Mouse (Mus musculus) kidney, postnatal 0 days (tissue): ENCODE measurements at regions not wholly inside any gene's neighbourhood (a gene's known extent, or its start where the extent isn't known, plus 50 kb on each side); places are given as distances from the start of the nearest gene placed in this dataset.

ENCODE experiments used
- ATAC-seq: fragments of 200-750 bp; cut with Nextera tagmentation; replicated peaks from 2 replicates; pipeline ENCODE4 v1.8.0; 2017; ENCODE audit warnings: low read depth, moderate number of reproducible peaks, moderate TSS enrichment, moderate library complexity; ENCODE audit not compliant: low FRiP score
- DNase-seq: peaks from one replicate; pipeline ENCODE4 v3.0.0-alpha.2; 2016; ENCODE audit warnings: low spot score
- H3K27ac ChIP-seq: fragments of 300-500 bp; sonication (generic); 2 replicates; pipeline ENCODE4 v1.5.1; 2014; ENCODE audit warnings: mild to moderate bottlenecking
- H3K27me3 ChIP-seq: fragments of 300-500 bp; sonication (generic); 2 replicates; pipeline ENCODE4 v1.6.1; 2014; ENCODE audit warnings: low read length, mixed read lengths; ENCODE audit not compliant: insufficient read depth
- H3K36me3 ChIP-seq: fragments of 300-500 bp; sonication (generic); 2 replicates; pipeline ENCODE4 v1.6.1; 2014; ENCODE audit warnings: low read length, mixed read lengths; ENCODE audit not compliant: insufficient read depth
- H3K4me1 ChIP-seq: fragments of 300-500 bp; sonication (generic); replicated peaks from 2 replicates; pipeline ENCODE4 v1.6.1; 2014; ENCODE audit warnings: antibody characterized with exemption, low read length, mixed read lengths; ENCODE audit not compliant: insufficient read depth
- H3K4me2 ChIP-seq: fragments of 300-500 bp; sonication (generic); 2 replicates; pipeline ENCODE4 v1.6.1; 2014; ENCODE audit warnings: mild to moderate bottlenecking, low read length, moderate library complexity, mixed read lengths
- H3K4me3 ChIP-seq: fragments of 300-500 bp; sonication (generic); replicated peaks from 2 replicates; pipeline ENCODE4 v1.5.1; 2014; ENCODE audit warnings: low read depth, low read length
- H3K9ac ChIP-seq: fragments of 300-500 bp; sonication (generic); 2 replicates; pipeline ENCODE4 v1.6.1; 2014; ENCODE audit warnings: low read depth, low read length
- H3K9me3 ChIP-seq: fragments of 300-500 bp; sonication (generic); replicated peaks from 2 replicates; pipeline ENCODE4 v1.6.1; 2016; ENCODE audit warnings: low read length, inconsistent platforms, mixed read lengths
- CTCF ChIP-seq: IDR thresholded peaks from 2 replicates; pipeline ENCODE4 v1.5.1; 2016; ENCODE audit warnings: antibody characterized with exemption, low read depth, mild to moderate bottlenecking, moderate library complexity
- WGBS: fragments of 180-500 bp; shearing (Covaris S2); extraction: QIAGEN DNeasy Blood & Tissue Kit; methylation state at CpG from one replicate; pipeline ENCODE4 v1.1.7; 2014; 5-methylcytosine and 5-hydroxymethylcytosine counted together
- microRNA counts: library from miRNA; unstranded; fragments of <30 nt; microRNA quantifications from one replicate; lab custom pipeline; 2015
- microRNA-seq: library from miRNA; unstranded; fragments of <30 nt; microRNA quantifications from one replicate; pipeline ENCODE4, GENCODE M21; 2016

GRCm38 (mm10) chr1:193421820-193422219 is 51.7 kb upstream of the Camk1g start:
- H3K27me3 ChIP-seq = no peaks in the 10 kb centered on the region
- no peak overlapping the region for H3K9ac ChIP-seq
- no peaks in the 10 kb centered on the region for H3K9me3 ChIP-seq
- 91% methylated on average over 1 of the region's 1 CpGs for WGBS
- H3K4me2 ChIP-seq = no peak overlapping the region
- peaks cover 12% of the 10 kb centered on the region; the same call in 1 of the 2 replicates for H3K4me1 ChIP-seq
- no peaks in the 10 kb centered on the region for H3K36me3 ChIP-seq
- DNase-seq (no peak), ATAC-seq (no peak)
- H3K4me3 ChIP-seq = no peak overlapping the region
- no peak for TF ChIP-seq CTCF
- no peak overlapping the region for H3K27ac ChIP-seq

GRCm38 (mm10) chr1:193421414-193421813 is 51.3 kb upstream of the Camk1g start:
- Histone ChIP-seq H3K27ac (no peak overlapping the region), H3K9me3 (no peaks in the 10 kb centered on the region), H3K9ac (no peak overlapping the region), H3K4me1 (peaks cover 12% of the 10 kb centered on the region; the same call in 1 of the 2 replicates), H3K27me3 (no peaks in the 10 kb centered on the region), H3K4me2 (no peak overlapping the region), H3K36me3 (no peaks in the 10 kb centered on the region), H3K4me3 (no peak overlapping the region)
- DNase-seq (no peak), ATAC-seq (no peak)
- TF ChIP-seq CTCF = no peak

MicroRNA genes in the stretch of these regions (microRNA counts, 519-probe panel; counts per million panel counts)
- microRNA mmu-miR-205 (lab: Ali Mortazavi, UCI) = 5,045 counts per million, percentile 83 among the panel's probes with 10 or more counts

Small RNA genes in the stretch of these regions (microRNA-seq; reads per million reads assigned to microRNA genes)
- gene Mir205 = 806 reads per million, percentile 76 among the genes with 10 or more reads in this experiment
